Mouse (Mus musculus) bone marrow macrophage, adult 2 months (primary cell): ENCODE results near the gene Jmjd8.

ENCODE experiments used
- CTCF ChIP-seq: IDR thresholded peaks from 2 replicates; pipeline ENCODE4 v1.5.1; 2012; ENCODE audit warnings: low read depth, mild to moderate bottlenecking, low read length, moderate library complexity
- POLR2A ChIP-seq: IDR thresholded peaks from 2 replicates; pipeline ENCODE4 v1.6.1; 2012; ENCODE audit warnings: mild to moderate bottlenecking, low read depth, low read length, borderline replicate concordance

DNA sequence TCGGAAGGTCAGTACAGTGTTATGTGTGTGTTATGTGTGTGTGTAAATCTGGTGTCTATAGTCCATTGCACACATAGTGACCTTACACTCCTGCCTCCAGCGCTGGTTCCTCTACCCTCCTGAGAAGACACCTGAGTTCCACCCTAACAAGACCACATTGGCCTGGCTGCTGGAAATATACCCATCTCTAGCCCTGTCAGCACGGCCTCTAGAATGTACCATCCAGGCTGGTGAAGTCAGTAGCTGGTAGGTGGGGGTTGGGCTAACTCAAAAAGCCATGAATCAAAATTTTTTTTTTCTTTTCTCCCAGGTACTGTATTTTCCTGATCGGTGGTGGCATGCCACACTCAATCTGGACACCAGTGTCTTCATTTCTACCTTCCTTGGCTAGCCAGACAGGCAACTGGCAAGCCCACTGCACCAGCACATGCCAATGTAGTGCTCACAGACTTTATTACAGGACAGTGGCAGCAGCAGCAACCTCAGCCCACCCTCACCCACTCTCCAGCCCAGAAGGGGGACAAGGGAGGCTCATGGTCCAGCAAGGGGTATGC, 1.6 kb downstream of the Jmjd8 start:
- no peak for TF ChIP-seq POLR2A
- no peak for TF ChIP-seq CTCF
